Mouse (Mus musculus) liver, embryonic 14.5 days (tissue): ENCODE measurements around the gene Tnrc18. TPM values are rescaled to one million over a fixed set of nuclear protein-coding genes. Genes with fewer than 3 reads are reported as not detected.

Experiments
- ATAC-seq: fragments of 200-750 bp; cut with Nextera tagmentation; 2 replicates; pipeline ENCODE4 v1.8.0; 2017; ENCODE audit warnings: moderate number of reproducible peaks, mild to moderate bottlenecking, moderate library complexity; ENCODE audit not compliant: insufficient read depth
- DNase-seq, 3 experiments: peaks; one replicate each; pipeline ENCODE4 v3.0.0-alpha.2; 2012 to 2013; ENCODE audit warnings: low read depth in 3 of 3, low spot score in 3 of 3
- H3K27ac ChIP-seq: fragments of 300-500 bp; sonication (generic); 2 replicates; pipeline ENCODE4 v1.5.1; 2014; ENCODE audit warnings: moderate library complexity, mild to moderate bottlenecking, control low read depth, inconsistent platforms
- H3K27me3 ChIP-seq: fragments of 300-500 bp; sonication (generic); 2 replicates; pipeline ENCODE4 v1.6.1; 2014; ENCODE audit warnings: mild to moderate bottlenecking, low read length, moderate library complexity; ENCODE audit not compliant: control insufficient read depth, insufficient read depth
- H3K36me3 ChIP-seq: fragments of 300-500 bp; sonication (generic); replicated peaks from 2 replicates; pipeline ENCODE4 v1.6.1; 2014; ENCODE audit warnings: low read depth; ENCODE audit not compliant: control insufficient read depth, insufficient read depth
- H3K4me1 ChIP-seq, 2 experiments: fragments of 200-500 bp in 1 of 2; fragments of 300-500 bp in 1 of 2; sonication (generic) in 1 of 2; replicated peaks; 2 replicates each; pipeline ENCODE4 v1.6.1; 2012 to 2014; ENCODE audit warnings: antibody characterized with exemption in 1 of 2, inconsistent platforms in 1 of 2, low read length in 1 of 2; ENCODE audit not compliant: control insufficient read depth in 2 of 2, insufficient read depth in 2 of 2
- H3K4me2 ChIP-seq: fragments of 300-500 bp; sonication (generic); 2 replicates; pipeline ENCODE4 v1.6.1; 2014; ENCODE audit warnings: low read depth, mild to moderate bottlenecking, control low read depth, moderate library complexity
- H3K4me3 ChIP-seq, 2 experiments: fragments of 200-500 bp in 1 of 2; fragments of 300-500 bp in 1 of 2; sonication (generic) in 1 of 2; 2 replicates each; pipeline ENCODE4 v1.5.1; 2012 to 2014; ENCODE audit warnings: low read depth in 2 of 2, low read length in 2 of 2, mild to moderate bottlenecking in 2 of 2, control low read depth in 1 of 2, inconsistent platforms in 1 of 2, moderate library complexity in 1 of 2; ENCODE audit not compliant: insufficient read depth in 1 of 2
- H3K9ac ChIP-seq: fragments of 300-500 bp; sonication (generic); replicated peaks from 2 replicates; pipeline ENCODE4 v1.6.1; 2014; ENCODE audit warnings: mild to moderate bottlenecking, control low read depth, moderate library complexity
- H3K9me3 ChIP-seq: fragments of 300-500 bp; sonication (generic); 2 replicates; pipeline ENCODE4 v1.6.1; 2016; ENCODE audit warnings: low read length, mixed read lengths; ENCODE audit not compliant: control insufficient read depth
- CTCF ChIP-seq: IDR thresholded peaks from 2 replicates; pipeline ENCODE4 v1.5.1; 2016; ENCODE audit warnings: antibody characterized with exemption, low read depth, control low read depth
- EP300 ChIP-seq: IDR thresholded peaks from 2 replicates; pipeline ENCODE4 v1.6.1; 2016; ENCODE audit warnings: antibody characterized with exemption, low read depth
- WGBS: fragments of 180-500 bp; shearing (Covaris S2); extraction: QIAGEN DNeasy Blood & Tissue Kit; methylation state at CpG from one replicate; pipeline ENCODE4 v1.1.7; 2014; ENCODE audit not compliant: insufficient replicate concordance; 5-methylcytosine and 5-hydroxymethylcytosine counted together
- polyA plus RNA-seq, 2 experiments: library from polyadenylated mRNA; depleted of rRNA in 1 of 2; stranded (reverse) in 1 of 2; unstranded in 1 of 2; fragments of >200 nt; fragmentation: Nextera tagmentation in 1 of 2; extraction: Ambion mirVana in 1 of 2; gene quantifications; 2 replicates each; pipeline versions ENCODE4 v1.2.1 to v1.2.3; 2012 to 2014

Tnrc18 gene
- polyA plus RNA-seq, 2 experiments = 2.3 to 2.9 TPM

GRCm38 (mm10) chr5:142731916-142732315, 85.5 kb downstream of the Tnrc18 start:
- WGBS = 85% methylated on average over 11 of the region's 11 CpGs
- Histone ChIP-seq H3K27me3 (no peaks in the 10 kb centered on the region), H3K9ac (no peak overlapping the region), H3K9me3 (no peaks in the 10 kb centered on the region), H3K4me1 (no peaks in the 10 kb centered on the region), H3K4me2 (no peak overlapping the region), H3K36me3 (no peaks in the 10 kb centered on the region; the same call in 1 of the 2 replicates), H3K27ac (no peak overlapping the region), H3K4me3 (no peak overlapping the region)
- DNase-seq (no peak), ATAC-seq (no peak)
- TF ChIP-seq CTCF = no peak
- TF ChIP-seq EP300 = no peak

DNA sequence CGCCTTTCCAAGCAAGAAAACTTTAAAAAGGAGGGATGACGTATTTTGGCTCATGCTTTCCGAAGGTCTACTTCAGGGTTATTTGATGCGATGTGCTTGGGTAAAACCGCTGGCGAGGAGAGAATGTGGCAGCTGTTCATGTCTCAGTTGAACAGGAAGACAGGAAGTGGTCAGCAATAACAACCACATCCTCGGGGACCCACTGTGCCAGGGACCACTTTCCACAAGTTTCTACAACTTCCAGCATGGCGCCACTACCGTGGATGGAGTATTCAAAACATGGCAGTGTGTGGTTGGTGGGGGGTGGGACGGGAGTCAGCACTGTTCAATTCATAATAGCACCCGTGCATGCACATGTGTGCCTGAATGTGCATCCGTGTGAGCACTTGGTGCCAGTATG, 87.2 kb downstream of the Tnrc18 start:
- no peaks in the 10 kb centered on the region for H3K27me3 ChIP-seq
- H3K27ac ChIP-seq = no peak overlapping the region
- no peaks in the 10 kb centered on the region for H3K4me1 ChIP-seq
- no peaks in the 10 kb centered on the region for H3K36me3 ChIP-seq
- no peak overlapping the region for H3K4me3 ChIP-seq
- ATAC-seq = no peak
- no peak for DNase-seq
- WGBS = 57% methylated on average over 12 of the region's 12 CpGs
- no peak overlapping the region for H3K9ac ChIP-seq
- TF ChIP-seq CTCF = no peak
- TF ChIP-seq EP300 = no peak
- no peak overlapping the region for H3K4me2 ChIP-seq
- no peaks in the 10 kb centered on the region for H3K9me3 ChIP-seq

GRCm38 (mm10) chr5:142728301-142728700, 89.2 kb downstream of the Tnrc18 start:
- H3K4me1 ChIP-seq = no peaks in the 10 kb centered on the region
- WGBS = 86% methylated on average over 16 of the region's 16 CpGs
- no peak overlapping the region for H3K4me3 ChIP-seq
- no peaks in the 10 kb centered on the region for H3K27me3 ChIP-seq
- no peak overlapping the region for H3K27ac ChIP-seq
- no peak overlapping the region for H3K4me2 ChIP-seq
- no peak for DNase-seq
- H3K9me3 ChIP-seq = no peaks in the 10 kb centered on the region
- no peak for TF ChIP-seq CTCF
- no peak for ATAC-seq
- no peaks in the 10 kb centered on the region for H3K36me3 ChIP-seq
- H3K9ac ChIP-seq = no peak overlapping the region

GRCm38 (mm10) chr5:142726748-142727147, 90.7 kb downstream of the Tnrc18 start:
- Histone ChIP-seq H3K4me3 (no peak overlapping the region), H3K27me3 (no peaks in the 10 kb centered on the region), H3K9ac (no peak overlapping the region), H3K9me3 (no peaks in the 10 kb centered on the region), H3K36me3 (no peaks in the 10 kb centered on the region), H3K4me2 (no peak overlapping the region), H3K4me1 (no peaks in the 10 kb centered on the region), H3K27ac (no peak overlapping the region)
- no peak for TF ChIP-seq CTCF
- TF ChIP-seq EP300 = no peak
- DNase-seq (no peak), ATAC-seq (no peak)
- 65% methylated on average over 6 of the region's 6 CpGs for WGBS

GRCm38 (mm10) chr5:142724265-142724664, 93.2 kb downstream of the Tnrc18 start:
- H3K36me3 ChIP-seq = no peaks in the 10 kb centered on the region
- no peak for DNase-seq
- TF ChIP-seq CTCF (no peak), EP300 (no peak)
- H3K4me3 ChIP-seq = no peak overlapping the region
- no peak overlapping the region for H3K27ac ChIP-seq
- H3K4me1 ChIP-seq = no peaks in the 10 kb centered on the region
- no peak overlapping the region for H3K9ac ChIP-seq
- ATAC-seq = no peak
- no peak overlapping the region for H3K4me2 ChIP-seq
- H3K27me3 ChIP-seq = no peaks in the 10 kb centered on the region
- 76% methylated on average over 7 of the region's 7 CpGs for WGBS
- H3K9me3 ChIP-seq = no peaks in the 10 kb centered on the region
